Mouse (Mus musculus): ENCODE measurements around the gene Ltb4r1.
A peak's percentile ranks its signal among the peaks of the same experiment; 100 is the strongest.

Ltb4r1 gene

DNA sequence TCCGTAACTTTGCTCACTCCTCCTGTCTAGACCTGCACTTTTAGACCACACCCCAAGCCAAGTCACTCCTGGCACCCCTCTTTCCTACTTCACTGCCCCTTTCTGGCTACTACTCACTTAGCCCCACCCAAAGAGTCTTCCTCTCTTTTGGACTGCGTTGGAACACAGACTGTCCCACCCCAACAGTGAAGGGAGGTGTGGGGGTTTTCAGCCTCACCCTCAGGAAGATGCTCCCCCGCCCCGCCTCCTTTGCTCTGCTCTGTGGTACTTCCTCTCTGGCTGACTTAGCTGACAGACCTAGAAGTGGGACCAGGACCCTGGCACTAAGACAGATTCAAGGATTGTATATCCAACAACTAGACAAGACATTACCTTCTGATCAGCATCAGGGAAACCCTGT is at the start of gene Ltb4r1:
Gene Ltb4r1 (plus strand): TSS at position 267 of the 400 bp plus-strand sequence.
- no peak for DNase-seq (ENCODE audit: low spot score in 2 of 2)

DNA sequence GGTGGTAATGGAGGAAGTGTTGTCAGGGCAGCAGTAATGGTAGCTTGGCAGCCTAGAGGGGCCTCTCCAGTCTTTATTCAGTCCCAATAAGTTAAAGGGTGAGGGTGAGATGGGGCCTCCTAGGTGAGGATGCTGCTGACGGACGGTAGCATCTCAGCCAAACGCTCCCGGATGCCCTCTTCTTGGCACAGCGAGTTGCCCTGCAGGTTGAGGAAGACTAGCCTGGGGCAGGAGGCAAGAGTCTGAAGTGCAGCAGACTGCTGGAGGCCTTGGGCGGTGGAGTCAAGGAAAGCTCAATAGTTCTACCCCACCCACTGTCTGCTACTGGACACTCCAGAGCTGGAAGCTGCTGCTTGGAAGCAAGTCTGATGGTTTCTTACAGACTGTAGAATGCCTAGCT is 49.5 kb upstream of the Ltb4r1 start:
- DNase-seq (ENCODE audit: low spot score in 2 of 2) = no peak

DNA sequence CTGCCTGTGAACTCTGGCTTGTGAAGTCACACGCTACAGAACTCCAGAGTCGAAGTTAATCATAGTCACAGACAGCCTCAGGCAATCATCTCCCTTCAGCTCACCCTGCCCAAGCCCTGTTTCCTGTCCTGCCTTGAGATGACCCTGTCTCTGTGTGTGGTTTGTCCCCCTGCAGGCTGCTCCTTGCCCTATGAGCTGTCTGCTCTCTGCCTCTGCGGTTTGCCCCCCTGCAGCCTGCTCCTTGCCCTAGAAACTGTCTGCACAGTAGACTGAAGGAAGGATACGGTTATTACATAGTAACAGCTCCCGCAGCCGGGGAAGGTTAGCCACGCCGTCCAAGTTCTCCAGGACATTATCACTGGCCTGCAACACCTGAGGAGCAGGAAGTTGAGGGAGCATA is 48.9 kb upstream of the Ltb4r1 start:
- no peak for DNase-seq (ENCODE audit: low spot score in 2 of 2)

DNA sequence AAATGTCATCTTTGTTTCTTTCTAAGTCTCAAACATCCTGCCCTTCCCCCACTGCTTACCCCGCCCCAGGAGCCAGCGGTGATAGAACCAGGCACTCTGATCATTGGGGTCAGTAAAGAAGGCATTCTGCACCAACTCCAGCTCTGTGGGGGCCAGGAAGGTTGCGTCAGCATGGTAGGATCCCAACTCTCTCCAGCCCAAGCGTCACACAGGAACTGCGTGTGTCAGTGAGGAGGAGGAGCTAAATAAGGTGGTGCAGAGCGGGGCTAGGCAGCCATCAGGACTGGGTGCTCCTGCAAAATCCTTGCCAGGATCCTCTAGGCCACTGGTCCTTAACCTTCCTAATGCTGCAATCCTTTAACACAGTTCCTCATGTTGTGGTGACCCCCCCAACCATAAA is 46.0 kb upstream of the Ltb4r1 start:
- no peak for DNase-seq (ENCODE audit: low spot score in 2 of 2)

DNA sequence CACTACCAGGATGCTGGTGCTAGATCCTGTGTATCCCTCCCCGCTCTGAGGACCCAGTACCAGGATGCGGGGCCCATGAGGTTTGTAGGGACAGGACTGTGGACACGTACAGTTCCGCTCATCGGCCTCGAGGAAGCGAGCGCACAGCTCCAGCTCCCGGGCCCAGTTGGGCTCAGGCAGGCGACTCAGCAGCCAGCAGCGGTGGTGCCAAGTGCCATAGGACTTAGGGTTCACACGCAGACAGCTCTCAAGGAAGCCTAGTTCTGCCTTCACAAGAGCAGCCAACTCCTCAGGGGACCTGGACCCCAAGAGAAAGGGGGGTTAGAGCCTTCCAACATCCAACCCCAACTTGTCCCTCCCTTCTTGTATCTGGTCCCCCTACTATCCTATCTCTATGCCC is 45.1 kb upstream of the Ltb4r1 start:
- DNase-seq (ENCODE audit: low spot score in 2 of 2) = no peak

DNA sequence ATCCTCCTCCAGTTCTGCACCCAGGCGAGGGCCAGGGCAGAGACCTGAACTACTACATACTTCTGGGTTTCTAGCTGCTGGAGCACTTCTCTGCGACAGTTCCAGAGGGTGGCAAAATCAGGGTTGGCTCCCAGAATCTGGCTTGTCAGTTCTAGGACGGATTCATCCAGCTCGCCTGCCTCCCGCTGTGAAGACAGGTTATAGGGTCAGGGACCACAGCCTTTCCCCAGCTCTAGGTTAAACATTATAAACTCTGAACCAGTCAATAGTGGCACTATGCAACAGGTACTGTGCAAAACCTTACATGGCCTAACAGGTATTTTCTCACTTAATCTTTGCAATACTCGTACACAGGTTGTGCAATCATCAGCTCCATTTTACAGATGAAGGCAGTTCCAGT is 44.7 kb upstream of the Ltb4r1 start:
- no peak for DNase-seq (ENCODE audit: low spot score in 2 of 2)

DNA sequence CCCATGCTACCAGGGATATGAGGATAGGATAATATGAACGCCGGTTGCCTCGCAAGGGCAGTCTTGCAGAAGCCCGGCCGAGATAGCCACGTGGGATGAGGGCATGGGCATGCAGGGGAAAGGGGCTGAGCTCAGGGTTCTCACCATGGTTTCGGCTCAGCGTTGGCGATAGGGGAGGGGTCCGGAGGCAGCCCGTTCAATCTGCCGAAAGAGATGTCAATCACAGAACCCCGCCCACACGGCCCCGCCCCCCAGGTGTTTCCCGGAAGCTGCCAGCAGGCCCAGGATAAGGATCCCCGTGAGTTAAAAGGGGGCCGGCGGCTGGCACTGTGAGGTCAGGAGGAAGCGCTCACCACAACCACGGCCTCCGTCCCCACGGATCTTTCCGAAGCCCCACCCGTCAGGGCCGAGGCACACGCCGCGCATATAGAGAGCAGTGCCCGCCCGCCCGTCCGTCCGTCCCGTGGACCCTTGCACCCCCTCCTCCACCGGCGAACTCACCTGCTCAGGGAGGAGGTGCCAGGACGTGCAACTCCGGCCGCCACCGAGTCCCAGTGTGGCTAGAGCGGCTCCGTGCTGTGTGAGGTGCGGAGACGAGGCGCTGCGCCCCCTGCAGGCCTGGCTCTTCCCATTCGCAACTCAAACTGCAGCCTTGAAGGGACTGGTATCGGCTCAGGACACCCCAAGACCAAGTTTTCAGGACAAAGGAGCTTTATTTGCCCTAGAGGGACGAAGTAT is 43.9 kb upstream of the Ltb4r1 start, which contains the start of gene Rabggta:
Gene Rabggta (minus strand): TSS at position 564 of the 738 bp plus-strand sequence.
- peak; percentile 90 to 91 for DNase-seq (ENCODE audit: low spot score in 2 of 2)

DNA sequence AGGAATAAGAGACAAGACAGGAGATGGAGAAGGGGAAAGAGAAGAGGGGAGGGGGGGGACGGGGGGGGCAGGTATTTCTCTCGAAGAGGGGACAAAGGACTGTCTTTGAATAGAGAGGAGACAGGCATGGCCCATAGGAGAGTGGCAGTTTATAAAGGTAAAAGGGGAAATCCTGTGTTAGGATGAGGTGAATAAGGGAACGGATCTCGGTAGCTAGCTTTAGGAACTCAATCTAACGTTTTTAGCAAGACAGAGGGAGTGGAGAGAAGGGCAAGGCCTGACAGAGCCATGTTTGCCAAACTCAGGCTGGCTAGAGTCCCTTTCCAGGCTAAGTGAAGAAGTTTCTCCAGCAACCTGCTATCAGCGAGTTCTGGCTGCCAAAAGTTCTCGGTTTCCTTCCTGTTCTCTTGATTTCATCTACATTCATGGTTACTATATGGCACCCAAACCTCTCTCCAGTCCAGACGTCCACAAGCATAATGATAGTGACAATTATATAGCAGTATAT is 43.3 kb upstream of the Ltb4r1 start:
- DNase-seq (ENCODE audit: low spot score in 2 of 2) = no peak

DNA sequence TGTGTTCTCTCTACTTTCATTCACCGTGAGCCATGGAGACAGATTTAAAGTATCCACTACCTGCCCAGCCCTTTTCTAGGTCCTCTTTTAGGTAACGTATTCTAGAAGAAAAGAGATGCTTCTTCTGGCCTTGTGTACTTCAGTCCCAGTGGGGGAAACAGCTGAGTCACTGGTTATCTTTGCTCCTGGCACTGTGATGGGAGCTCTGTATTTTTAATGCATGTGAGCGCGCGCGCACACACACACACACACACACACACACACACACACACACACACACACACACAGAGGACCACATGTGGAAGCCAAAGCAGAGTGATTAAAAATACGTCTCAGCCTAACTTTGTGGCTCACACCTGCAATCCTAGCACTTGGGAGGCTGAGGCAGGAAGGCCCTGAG is 42.3 kb upstream of the Ltb4r1 start:
- no peak for DNase-seq (ENCODE audit: low spot score in 2 of 2)

DNA sequence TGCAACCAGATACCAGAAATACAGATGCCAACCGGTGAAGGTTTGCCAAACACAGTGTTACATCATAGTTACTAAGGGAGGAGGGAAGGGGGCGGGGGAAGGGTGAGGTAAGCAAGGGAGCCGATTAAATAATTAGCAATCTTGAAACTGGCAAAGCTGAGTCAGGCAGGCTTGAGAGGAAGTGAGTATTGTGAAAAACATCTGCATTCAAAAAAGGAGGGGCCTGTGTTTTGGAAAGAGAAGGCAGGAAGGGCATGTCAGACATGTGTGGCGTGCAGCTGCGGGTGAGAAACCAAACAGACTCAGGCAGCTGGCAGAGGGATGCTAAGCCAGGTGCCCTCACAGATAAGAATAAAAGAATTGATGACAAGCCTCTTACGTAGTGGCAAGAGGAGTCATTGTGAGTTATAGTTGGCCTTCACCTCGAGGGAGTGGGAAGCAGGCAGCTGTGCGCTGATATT is 41.3 kb upstream of the Ltb4r1 start:
- DNase-seq (ENCODE audit: low spot score in 2 of 2) = peak in 1 of 2 experiments; percentile 43

DNA sequence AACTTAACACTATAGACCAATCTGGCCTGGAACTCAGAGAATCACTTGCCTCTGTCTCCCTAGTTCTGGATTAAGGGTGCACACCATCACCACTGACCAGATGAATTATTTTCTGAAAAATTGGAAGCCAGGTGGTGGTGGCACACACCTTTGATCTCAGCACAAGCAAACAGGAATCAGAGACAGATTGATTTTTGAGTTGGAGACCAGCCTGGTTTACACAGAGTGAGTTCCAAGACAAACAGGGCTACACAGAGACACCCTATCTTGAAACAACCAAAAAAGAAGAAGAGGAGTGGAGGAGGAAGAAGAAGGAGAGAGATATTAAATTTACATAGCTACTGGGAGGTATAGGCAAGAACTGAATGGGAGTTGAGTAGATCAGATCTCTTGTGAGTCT is 39.5 kb upstream of the Ltb4r1 start:
- DNase-seq (ENCODE audit: low spot score in 2 of 2) = no peak

DNA sequence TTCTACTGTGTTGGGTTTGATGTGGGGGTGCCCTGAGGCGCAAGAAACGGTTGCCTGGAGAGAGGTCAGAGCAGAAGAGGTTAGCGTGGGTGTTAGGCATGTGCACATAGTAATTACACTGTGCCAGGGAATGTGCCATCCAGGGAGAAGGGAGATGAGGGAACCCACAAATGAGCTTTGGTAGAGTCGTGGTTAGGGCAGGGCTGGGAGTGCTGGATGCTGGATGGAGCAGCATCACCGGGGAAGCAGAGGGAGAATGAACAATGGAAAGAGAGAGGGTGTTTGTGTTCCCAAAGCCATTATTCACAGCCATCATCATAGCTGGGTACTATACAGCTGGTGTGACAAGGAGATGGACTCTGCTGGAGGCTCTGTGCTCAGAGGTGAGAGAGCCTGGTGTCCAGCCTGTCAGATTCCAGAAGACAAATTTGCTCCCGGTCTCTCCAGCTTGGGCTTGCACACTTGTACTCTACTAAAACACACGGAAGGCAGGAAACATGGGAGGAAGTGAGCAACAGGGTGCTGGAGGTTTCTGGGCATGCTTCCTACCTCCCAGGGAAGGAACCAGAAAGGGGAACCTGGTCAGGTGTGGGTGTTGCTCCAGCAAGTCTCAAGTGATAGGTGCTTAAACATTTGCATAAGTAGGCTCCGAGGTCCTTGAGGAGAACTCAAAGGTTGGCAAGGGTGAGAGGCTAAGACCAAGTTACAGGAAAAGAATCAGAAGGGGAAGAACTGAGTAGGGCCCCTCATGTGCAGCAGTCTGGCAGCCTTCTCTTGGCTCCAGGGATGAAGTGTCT is 37.7 kb upstream of the Ltb4r1 start:
- no peak for DNase-seq (ENCODE audit: low spot score in 2 of 2)

DNA sequence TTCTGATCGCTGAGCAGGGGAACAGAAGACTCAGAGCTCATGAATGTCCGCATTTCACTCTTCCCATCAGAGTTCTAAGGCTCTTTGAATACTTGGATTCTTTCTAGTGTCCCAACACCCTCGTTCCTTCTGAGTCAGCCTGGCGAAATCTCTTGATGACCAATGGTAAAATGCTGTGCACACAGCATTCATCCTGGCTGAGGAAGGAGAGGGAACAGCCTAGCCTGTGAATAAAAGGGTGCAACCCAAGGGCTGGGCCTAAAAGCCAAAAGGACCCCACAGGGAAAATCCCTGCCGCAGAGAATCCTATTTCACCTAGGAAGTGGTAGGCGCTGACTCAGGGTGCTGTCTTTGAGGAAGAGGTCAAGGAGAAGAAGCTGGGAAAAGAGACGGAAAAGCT is 35.6 kb upstream of the Ltb4r1 start:
- no peak for DNase-seq (ENCODE audit: low spot score in 2 of 2)

DNA sequence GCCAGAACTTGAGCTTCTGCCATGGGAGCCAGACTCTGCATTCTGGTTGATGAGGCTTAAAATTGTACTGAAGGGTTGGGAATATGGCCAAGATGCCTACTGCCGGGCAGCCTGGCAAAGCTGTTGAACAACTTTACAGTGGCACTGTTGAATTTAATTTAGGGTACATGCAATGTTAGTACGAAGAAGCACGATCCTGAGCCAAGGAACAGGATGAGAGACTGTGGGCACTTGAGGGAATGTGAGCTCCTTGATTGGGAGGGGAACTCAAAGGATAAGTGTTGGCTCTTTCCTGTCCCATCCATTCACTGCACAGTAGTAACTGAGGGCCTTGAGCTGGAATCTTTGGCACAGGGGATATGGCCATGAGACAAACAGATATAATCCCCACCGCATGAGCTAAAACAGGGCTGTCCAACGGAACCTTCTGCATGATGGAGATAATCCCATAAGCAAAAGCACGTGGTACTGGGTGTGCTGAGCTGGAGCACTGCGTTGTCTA is 35.2 kb upstream of the Ltb4r1 start:
- no peak for DNase-seq (ENCODE audit: low spot score in 2 of 2)

DNA sequence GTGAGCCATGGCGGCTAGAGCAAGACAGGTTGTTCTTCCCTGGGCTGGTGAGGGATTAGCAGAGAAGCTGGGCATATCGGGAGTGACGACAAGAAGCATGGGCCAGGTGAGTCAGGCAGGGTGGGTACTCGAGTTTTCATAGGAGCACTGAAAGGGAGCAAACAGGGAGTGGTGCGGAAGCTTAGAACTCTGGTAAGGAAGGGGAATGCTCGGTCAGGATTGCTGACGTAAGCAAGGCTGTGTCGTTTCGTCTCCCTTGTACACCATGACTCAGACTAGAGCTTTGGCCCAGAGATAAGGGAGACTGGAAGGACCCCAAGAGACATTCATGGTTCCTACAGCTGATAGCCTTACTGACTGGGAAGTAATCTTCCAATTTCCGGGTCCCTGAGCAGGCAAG is 31.9 kb upstream of the Ltb4r1 start:
- no peak for DNase-seq (ENCODE audit: low spot score in 2 of 2)

DNA sequence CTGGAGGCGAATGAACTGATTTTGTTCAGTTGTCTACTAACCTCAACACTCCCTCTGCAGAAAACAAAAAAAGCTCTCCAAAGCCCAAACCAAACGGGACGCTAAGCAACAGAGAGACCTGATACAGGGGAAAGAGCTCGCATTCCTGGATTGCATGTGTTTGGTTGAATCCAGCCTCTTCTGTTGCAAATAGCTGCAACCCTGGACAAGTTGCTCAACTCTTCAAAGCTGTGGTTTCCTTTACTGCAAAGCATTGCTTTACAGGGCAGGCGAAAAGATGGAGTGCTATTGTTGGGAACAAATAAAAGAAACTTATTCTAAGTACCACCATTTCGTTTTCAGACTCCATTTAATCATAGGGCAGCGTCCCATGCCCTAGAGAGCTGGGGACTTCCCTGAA is 30.9 kb upstream of the Ltb4r1 start:
- no peak for DNase-seq (ENCODE audit: low spot score in 2 of 2)

DNA sequence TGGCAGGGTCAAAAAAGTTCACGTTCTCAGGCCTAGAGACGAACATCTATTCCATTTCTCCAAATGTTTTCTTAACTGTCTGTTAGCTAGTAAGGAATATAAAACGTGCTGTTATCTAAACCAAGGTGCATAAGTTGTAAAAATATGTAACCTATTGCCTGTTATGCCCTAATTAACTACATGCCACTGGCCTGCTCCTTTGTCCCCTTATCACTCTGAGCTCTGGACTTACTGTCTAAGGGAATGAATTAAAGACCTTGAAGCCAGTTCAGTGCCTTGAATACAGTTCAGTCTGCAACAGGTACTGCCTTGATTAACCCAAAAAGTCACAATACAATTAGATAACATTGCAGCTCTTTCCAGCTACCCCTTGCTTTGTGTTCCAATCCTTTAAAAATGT is 30.4 kb upstream of the Ltb4r1 start:
- DNase-seq (ENCODE audit: low spot score in 2 of 2) = no peak

DNA sequence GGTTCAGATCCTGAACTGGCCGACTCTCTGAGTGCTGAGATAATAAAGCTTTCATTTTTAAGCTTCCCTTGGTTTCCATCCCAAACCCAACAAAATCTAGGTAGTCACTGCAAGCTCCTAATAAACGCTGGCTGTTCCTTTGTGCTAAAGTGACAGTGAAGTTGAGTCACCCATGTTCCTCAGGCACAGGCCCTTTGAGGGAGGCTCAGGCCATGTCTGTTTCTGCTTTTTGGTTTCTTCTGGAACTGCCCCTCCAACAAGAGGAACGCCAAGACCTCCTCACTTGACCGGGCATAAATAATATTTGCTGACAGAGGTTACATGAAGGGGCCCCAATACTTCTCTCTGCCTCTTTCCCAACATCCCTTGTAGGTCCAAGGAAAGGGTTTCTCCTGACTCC is 30.0 kb upstream of the Ltb4r1 start:
- no peak for DNase-seq (ENCODE audit: low spot score in 2 of 2)

DNA sequence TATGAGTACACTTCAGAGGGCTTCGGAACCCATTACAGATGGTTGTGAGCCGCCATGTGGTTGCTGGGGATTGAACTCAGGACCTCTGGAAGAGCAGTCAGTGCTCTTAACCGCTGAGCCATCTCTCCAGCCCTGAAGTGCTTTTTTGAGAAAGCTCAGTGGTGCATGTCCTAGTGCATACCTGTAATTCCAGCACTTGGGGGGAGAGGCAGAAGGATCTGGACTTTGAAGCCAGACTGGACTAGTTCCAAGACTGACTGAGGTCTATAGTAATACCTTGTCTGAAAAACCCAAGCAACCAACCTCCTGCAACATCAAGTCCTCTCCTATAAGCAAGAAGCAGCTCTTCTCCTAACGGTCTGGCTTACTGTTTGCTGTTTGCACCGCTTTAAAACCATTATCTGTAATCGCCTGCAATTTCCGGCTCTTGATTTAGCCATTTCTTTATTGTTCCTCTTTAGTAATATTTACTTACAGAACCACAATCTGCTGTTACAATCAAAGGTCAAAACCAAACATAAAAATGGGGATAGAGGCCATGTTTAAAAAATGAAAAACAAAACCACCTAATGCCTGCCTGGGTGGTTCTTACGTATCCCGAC is 28.6 kb upstream of the Ltb4r1 start:
- no peak for DNase-seq (ENCODE audit: low spot score in 2 of 2)

DNA sequence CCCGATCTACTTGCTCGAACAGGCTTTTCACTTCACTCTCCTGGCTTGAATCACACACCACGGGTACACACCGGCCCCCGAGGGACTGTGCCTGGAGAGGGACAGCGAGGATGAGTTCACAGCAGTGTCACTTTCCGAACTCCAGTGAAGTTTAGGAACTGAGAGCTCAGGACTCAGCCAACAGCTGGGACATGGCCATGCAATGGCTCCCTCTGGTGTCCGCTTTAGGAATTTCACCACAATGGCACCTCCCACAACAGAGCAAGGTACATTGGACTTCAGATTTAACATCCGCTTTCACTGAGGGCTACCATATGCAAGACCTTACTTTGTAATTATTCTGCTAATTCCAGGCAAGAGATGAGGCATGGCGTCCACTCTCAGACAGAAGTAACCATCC is 22.1 kb upstream of the Ltb4r1 start:
- DNase-seq (ENCODE audit: low spot score in 2 of 2) = peak; percentile 84 to 88

DNA sequence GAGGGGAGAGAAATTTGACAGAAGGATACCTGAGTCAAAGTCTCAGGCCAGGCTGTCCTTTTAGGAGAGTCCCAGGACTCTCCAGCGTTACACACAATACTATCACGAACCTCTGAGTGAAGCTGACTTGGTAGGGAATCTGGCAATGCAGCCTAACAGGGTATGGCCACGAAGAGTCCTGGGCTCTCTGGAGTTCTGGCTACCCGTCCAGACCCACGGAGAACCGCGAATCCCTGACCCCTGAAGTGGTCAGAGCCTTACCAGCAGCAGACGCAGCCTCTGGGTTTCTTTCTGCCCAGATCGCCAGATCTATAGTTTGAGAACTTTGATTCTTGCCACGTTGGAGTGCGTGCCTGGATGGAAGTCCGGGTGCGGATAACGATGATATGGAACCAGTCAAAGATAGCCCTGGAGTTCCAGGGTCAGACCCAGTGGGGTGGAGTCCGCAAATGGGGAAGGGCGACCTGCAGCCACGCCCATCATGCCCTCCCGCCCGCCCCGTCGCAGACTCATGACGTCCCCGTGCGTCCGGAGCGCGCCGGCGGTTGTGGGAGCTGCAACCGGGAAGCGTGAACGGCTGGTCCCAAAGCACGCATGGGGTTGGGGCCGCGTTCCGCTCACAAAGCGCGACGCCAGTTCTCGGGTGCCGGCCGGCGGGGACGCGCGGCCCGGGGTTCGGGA is 20.4 kb upstream of the Ltb4r1 start, which contains the start of the genes Dhrs1 and Nop9:
Gene Dhrs1 (minus strand): TSS at position 511 of the 681 bp plus-strand sequence.
Gene Nop9 (plus strand): TSS at position 514 of the 681 bp plus-strand sequence.
- peak; percentile 83 to 89 for DNase-seq (ENCODE audit: low spot score in 2 of 2)

DNA sequence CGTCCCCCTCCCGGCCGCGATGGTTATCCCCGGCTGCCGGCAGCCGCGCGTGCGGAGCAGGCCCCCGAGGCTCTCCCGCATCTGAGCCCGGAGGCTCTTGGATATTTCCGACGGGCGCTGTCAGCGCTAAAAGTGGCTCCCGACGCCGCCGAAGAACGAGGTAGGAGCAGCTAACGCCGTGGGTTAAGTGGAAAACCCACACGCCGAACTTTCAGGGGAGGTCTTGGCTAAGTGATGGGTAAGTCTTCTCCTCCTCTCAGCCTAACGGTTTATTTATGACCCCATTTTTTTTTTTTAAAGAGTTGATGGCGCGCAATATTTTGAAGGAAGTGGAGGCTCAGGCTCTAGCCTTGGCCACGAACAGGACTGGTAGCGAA is 19.9 kb upstream of the Ltb4r1 start:
- no peak for DNase-seq (ENCODE audit: low spot score in 2 of 2)
